Mouse (Mus musculus) CH12.LX (cell line): ENCODE data around the gene Dyrk3. TPM values are rescaled to one million over a fixed set of nuclear protein-coding genes. Genes with fewer than 3 reads are reported as not detected.
A peak's percentile ranks its signal among the peaks of the same experiment; 100 is the strongest.

ENCODE experiments used
- DNase-seq: peaks from one replicate; pipeline ENCODE4 v3.0.0-alpha.2; 2013; ENCODE audit errors: extremely low read depth
- H3K27ac ChIP-seq: 2 replicates; pipeline ENCODE4 v1.5.1; 2012; ENCODE audit warnings: low read depth, mild to moderate bottlenecking, control low read depth, moderate library complexity; ENCODE audit not compliant: insufficient read depth
- H3K27me3 ChIP-seq: replicated peaks from 2 replicates; pipeline ENCODE3; 2012; ENCODE audit warnings: inconsistent platforms
- H3K36me3 ChIP-seq, 2 experiments: replicated peaks in 1 of 2; 2 replicates each; pipeline versions ENCODE3 to v1.6.1; 2012; ENCODE audit warnings: inconsistent platforms in 1 of 2, low read length in 1 of 2, mild to moderate bottlenecking in 1 of 2, mixed read lengths in 1 of 2, moderate library complexity in 1 of 2; ENCODE audit not compliant: control insufficient read depth in 1 of 2, insufficient read depth in 1 of 2
- H3K4me1 ChIP-seq, 2 experiments: 2 replicates each; pipeline ENCODE4 v1.6.1; 2012; ENCODE audit warnings: inconsistent platforms in 1 of 2, moderate library complexity in 1 of 2; ENCODE audit not compliant: insufficient read depth in 2 of 2, control insufficient read depth in 1 of 2
- H3K4me2 ChIP-seq: 2 replicates; pipeline ENCODE4 v1.6.1; 2012; ENCODE audit warnings: low read depth, mild to moderate bottlenecking, control low read depth; ENCODE audit not compliant: poor library complexity, insufficient read depth, severe bottlenecking
- H3K4me3 ChIP-seq, 3 experiments: fragments of 150-350 bp in 1 of 3; sonication (generic) in 1 of 3; replicated peaks in 1 of 3; 2 replicates each; pipeline versions ENCODE3 to v1.5.1; 2011 to 2012; ENCODE audit warnings: low read depth in 2 of 3, low read length in 2 of 3, mild to moderate bottlenecking in 2 of 3, moderate library complexity in 2 of 3, control low read depth in 1 of 3, improper control_type of control experiment in 1 of 3, inconsistent platforms in 1 of 3, mixed read lengths in 1 of 3; ENCODE audit not compliant: poor library complexity in 1 of 3
- H3K79me2 ChIP-seq: replicated peaks from 2 replicates; pipeline ENCODE4 v1.6.1; 2012; ENCODE audit warnings: mild to moderate bottlenecking, moderate library complexity; ENCODE audit not compliant: control insufficient read depth, poor library complexity, insufficient read depth, severe bottlenecking; ENCODE audit errors: extremely low read depth
- H3K9ac ChIP-seq: 2 replicates; pipeline ENCODE4 v1.6.1; 2012; ENCODE audit warnings: low read depth, mild to moderate bottlenecking, control low read depth, moderate library complexity; ENCODE audit not compliant: insufficient read depth
- H3K9me3 ChIP-seq: replicated peaks from 2 replicates; pipeline ENCODE3; 2012; ENCODE audit warnings: low read length, inconsistent platforms, mixed read lengths
- BHLHE40 ChIP-seq: IDR thresholded peaks from 2 replicates; pipeline ENCODE4 v1.6.1; 2011; ENCODE audit warnings: mild to moderate bottlenecking, low read depth, low read length, improper control_type of control experiment
- CHD1 ChIP-seq: IDR thresholded peaks from 2 replicates; pipeline ENCODE4 v1.6.1; 2012; ENCODE audit warnings: low read depth, low read length, improper control_type of control experiment, inconsistent platforms
- CTCF ChIP-seq, 2 experiments: IDR thresholded peaks in 1 of 2; conservative IDR thresholded peaks in 1 of 2; 2 replicates each; pipeline ENCODE4 v1.5.1; 2011 to 2012; ENCODE audit warnings: low read depth in 2 of 2, low read length in 2 of 2, improper control_type of control experiment in 1 of 2, inconsistent platforms in 1 of 2, mild to moderate bottlenecking in 1 of 2, moderate library complexity in 1 of 2
- E2F4 ChIP-seq: IDR thresholded peaks from 2 replicates; pipeline ENCODE4 v1.6.1; 2011; ENCODE audit warnings: low read depth, low read length, improper control_type of control experiment; ENCODE audit not compliant: insufficient replicate concordance
- ETS1 ChIP-seq: conservative IDR thresholded peaks from 2 replicates; pipeline ENCODE4 v1.6.1; 2012; ENCODE audit warnings: low read depth, mild to moderate bottlenecking, inconsistent platforms, low read length, improper control_type of control experiment, moderate library complexity
- GABPA ChIP-seq: IDR thresholded peaks from 2 replicates; pipeline ENCODE4 v1.6.1; 2012; ENCODE audit warnings: low read depth, low read length, improper control_type of control experiment, inconsistent platforms; ENCODE audit not compliant: insufficient replicate concordance
- HCFC1 ChIP-seq: IDR thresholded peaks from 2 replicates; pipeline ENCODE4 v1.6.1; 2012; ENCODE audit warnings: low read depth, mild to moderate bottlenecking, inconsistent platforms, low read length, improper control_type of control experiment
- IRF4 ChIP-seq: IDR thresholded peaks from 2 replicates; pipeline ENCODE4 v1.6.1; 2014; ENCODE audit warnings: low read depth, mild to moderate bottlenecking, inconsistent platforms, low read length, improper control_type of control experiment
- JUND ChIP-seq: conservative IDR thresholded peaks from 2 replicates; pipeline ENCODE4 v1.6.1; 2011; ENCODE audit warnings: low read depth, low read length, improper control_type of control experiment
- KAT2A ChIP-seq: IDR thresholded peaks from 2 replicates; pipeline ENCODE4 v1.6.1; 2012; ENCODE audit warnings: low read length, improper control_type of control experiment, inconsistent platforms; ENCODE audit not compliant: insufficient replicate concordance
- MAFK ChIP-seq: IDR thresholded peaks from 2 replicates; pipeline ENCODE4 v1.6.1; 2011; ENCODE audit warnings: low read length, improper control_type of control experiment; ENCODE audit not compliant: insufficient replicate concordance
- MAX ChIP-seq: IDR thresholded peaks from 2 replicates; pipeline ENCODE4 v1.6.1; 2011; ENCODE audit warnings: low read length, improper control_type of control experiment
- MEF2A ChIP-seq: IDR thresholded peaks from 2 replicates; pipeline ENCODE4 v1.6.1; 2014; ENCODE audit warnings: low read depth, mild to moderate bottlenecking, inconsistent platforms, low read length, improper control_type of control experiment, borderline replicate concordance
- MXI1 ChIP-seq: IDR thresholded peaks from 2 replicates; pipeline ENCODE4 v1.6.1; 2011; ENCODE audit warnings: mild to moderate bottlenecking, low read depth, low read length, improper control_type of control experiment
- MYC ChIP-seq: IDR thresholded peaks from 2 replicates; pipeline ENCODE4 v1.6.1; 2011; ENCODE audit warnings: low read depth, mild to moderate bottlenecking, improper control_type of control experiment, low read length
- NELFE ChIP-seq: IDR thresholded peaks from 2 replicates; pipeline ENCODE4 v1.6.1; 2011; ENCODE audit warnings: low read depth, low read length, improper control_type of control experiment
- NRF1 ChIP-seq: IDR thresholded peaks from 2 replicates; pipeline ENCODE4 v1.6.1; 2014; ENCODE audit warnings: low read depth, mild to moderate bottlenecking, inconsistent platforms, low read length, improper control_type of control experiment, moderate library complexity
- PAX5 ChIP-seq: IDR thresholded peaks from 2 replicates; pipeline ENCODE4 v1.6.1; 2012; ENCODE audit warnings: low read length, inconsistent platforms, mixed read lengths
- POLR2A ChIP-seq: IDR thresholded peaks from 2 replicates; pipeline ENCODE4 v1.6.1; 2011; ENCODE audit warnings: low read depth, mild to moderate bottlenecking, improper control_type of control experiment, low read length
- POLR2AphosphoS2 ChIP-seq: IDR thresholded peaks from 2 replicates; pipeline ENCODE4 v1.6.1; 2011; ENCODE audit warnings: low read depth, low read length, improper control_type of control experiment
- RAD21 ChIP-seq: IDR thresholded peaks from 2 replicates; pipeline ENCODE4 v1.6.1; 2011; ENCODE audit warnings: low read depth, mild to moderate bottlenecking, low read length, improper control_type of control experiment, moderate library complexity
- RCOR1 ChIP-seq: conservative IDR thresholded peaks from 2 replicates; pipeline ENCODE4 v1.6.1; 2012; ENCODE audit warnings: low read depth, mild to moderate bottlenecking, inconsistent platforms, low read length, improper control_type of control experiment
- SIN3A ChIP-seq: IDR thresholded peaks from 2 replicates; pipeline ENCODE4 v1.6.1; 2012; ENCODE audit warnings: low read length, improper control_type of control experiment, inconsistent platforms
- SMC3 ChIP-seq: IDR thresholded peaks from 2 replicates; pipeline ENCODE4 v1.6.1; 2011; ENCODE audit warnings: low read depth, low read length, improper control_type of control experiment
- TCF12 ChIP-seq: IDR thresholded peaks from 2 replicates; pipeline ENCODE4 v1.6.1; 2014; ENCODE audit warnings: low read depth, mild to moderate bottlenecking, inconsistent platforms, low read length, improper control_type of control experiment
- USF1 ChIP-seq: IDR thresholded peaks from 2 replicates; pipeline ENCODE4 v1.6.1; 2014; ENCODE audit warnings: low read depth, mild to moderate bottlenecking, inconsistent platforms, low read length, improper control_type of control experiment
- USF2 ChIP-seq: conservative IDR thresholded peaks from 2 replicates; pipeline ENCODE4 v1.6.1; 2011; ENCODE audit warnings: low read depth, low read length, improper control_type of control experiment
- ZC3H11A ChIP-seq: IDR thresholded peaks from 2 replicates; pipeline ENCODE4 v1.6.1; 2012; ENCODE audit warnings: low read depth, mild to moderate bottlenecking, inconsistent platforms, low read length, improper control_type of control experiment
- ZKSCAN1 ChIP-seq: IDR thresholded peaks from 2 replicates; pipeline ENCODE4 v1.6.1; 2012; ENCODE audit warnings: low read depth, inconsistent platforms, low read length, improper control_type of control experiment, borderline replicate concordance
- ZMIZ1 ChIP-seq: IDR thresholded peaks from 2 replicates; pipeline ENCODE4 v1.6.1; 2012; ENCODE audit warnings: low read depth, mild to moderate bottlenecking, inconsistent platforms, low read length, improper control_type of control experiment
- ZNF384 ChIP-seq: IDR thresholded peaks from 2 replicates; pipeline ENCODE4 v1.6.1; 2012; ENCODE audit warnings: low read depth, low read length, improper control_type of control experiment, inconsistent platforms
- dilution Hi-C: fragments of 300-500 bp; cut with MboI; formaldehyde crosslinking; loops from 2 replicates; pipeline ENCODE4 v1.14.3; 2020; ENCODE audit warnings: low sequenced_read_pairs; ENCODE audit not compliant: extremely low pct_unique_long_range_greater_than_20kb, extremely low pct_ligation_motif_present
- in situ Hi-C: fragments of 300-500 bp; cut with MboI; formaldehyde crosslinking; loops from 3 replicates; pipeline ENCODE4 v1.14.3; 2019; ENCODE audit warnings: low sequenced_read_pairs, low pct_ligation_motif_present, low pct_unique_long_range_greater_than_20kb, mixed read lengths
- polyA plus RNA-seq: library from polyadenylated mRNA; unstranded; fragments of >175 nt; gene quantifications from 2 replicates; pipeline ENCODE4 v1.2.1, GENCODE M21; 2012; ENCODE audit warnings: low read depth; ENCODE audit not compliant: insufficient read length
- total RNA-seq, 2 experiments: library from RNA; depleted of rRNA; stranded (reverse); fragments of 300-350 nt in 1 of 2; fragments of >200 nt in 1 of 2; gene quantifications; 2 replicates each; pipeline ENCODE4 v1.2.3; 2012 to 2014

The Dyrk3 gene
- total and polyA plus RNA-seq, 3 experiments = 6.4 to 10.1 (median 8.2) TPM

- DNase-seq = no peak
- Histone ChIP-seq H3K27ac (no peak overlapping the region), H3K4me1 (peaks cover 0 to 36% of the 10 kb centered on the region in 2 experiments; a peak in 2 of 4 replicates), H3K4me2 (no peak overlapping the region), H3K9me3 (no peaks in the 10 kb centered on the region), H3K9ac (no peak overlapping the region), H3K79me2 (peaks cover 23% of the 10 kb centered on the region), H3K27me3 (no peaks in the 10 kb centered on the region), H3K36me3 (peaks cover 25 to 45% of the 10 kb centered on the region in 2 experiments), H3K4me3 (no peak overlapping the region)
- in situ Hi-C loops (no loop called here), dilution Hi-C loops (no loop called here)
- TF ChIP-seq JUND (no peak), MEF2A (no peak), POLR2AphosphoS2 (no peak), PAX5 (no peak), HCFC1 (no peak), ZMIZ1 (no peak), BHLHE40 (no peak), ZNF384 (no peak)
Measured at GRCm38 (mm10) chr1:131134231-131134630, 3.9 kb downstream of the Dyrk3 start.

GRCm38 (mm10) chr1:131125987-131126744 lies 12.0 kb downstream of the Dyrk3 start:
- H3K9ac ChIP-seq = no peak overlapping the region
- no peaks in the 10 kb centered on the region for H3K27me3 ChIP-seq
- H3K4me1 ChIP-seq = peaks cover 0 to 8% of the 10 kb centered on the region in 2 experiments; a peak in 2 of 4 replicates
- no peaks in the 10 kb centered on the region for H3K9me3 ChIP-seq
- no peak overlapping the region for H3K4me3 ChIP-seq
- dilution Hi-C loops (no loop called here), in situ Hi-C loops (no loop called here)
- H3K36me3 ChIP-seq = peaks cover 37 to 48% of the 10 kb centered on the region in 2 experiments
- no peak overlapping the region for H3K4me2 ChIP-seq
- no peaks in the 10 kb centered on the region; the same call in 1 of the 2 replicates for H3K79me2 ChIP-seq
- no peak for DNase-seq
- no peak overlapping the region for H3K27ac ChIP-seq
- TF ChIP-seq ETS1 (no peak), ZC3H11A (no peak), RCOR1 (no peak), ZNF384 (peak; percentile 82), SIN3A (no peak), POLR2AphosphoS2 (no peak), KAT2A (no peak), MAFK (no peak), TCF12 (no peak), SMC3 (no peak), MYC (no peak), MXI1 (peak; percentile 68; the same call in 1 of the 2 replicates), MEF2A (no peak), MAX (no peak), NRF1 (no peak), POLR2A (no peak), NELFE (no peak), USF1 (peak; percentile 25; the same call in 1 of the 2 replicates), USF2 (peak; percentile 8; the same call in 1 of the 2 replicates), ZKSCAN1 (no peak), E2F4 (no peak), CHD1 (no peak), BHLHE40 (peak; percentile 35; the same call in 1 of the 2 replicates), GABPA (no peak), IRF4 (0 out of 2 replicates have a peak, but pooled peaks have one; percentile 12), PAX5 (no peak), ZMIZ1 (no peak), CTCF (conservative IDR thresholded peaks at IDR 0.05 in 1 of 2, IDR thresholded peaks at IDR 0.05 in 1 of 2; ENCODE audit: low read depth in 2 of 2, low read length in 2 of 2) (no peak), RAD21 (no peak)
